Mouse (Mus musculus): Measurements from ENCODE around the gene Galr2.
"Not testable (repeated sequence)": the region's sequence is repeated elsewhere in the genome, so short reads cannot be mapped to it uniquely, and the experiment has no call there.

The Galr2 gene

GRCm38 (mm10) chr11:116269560-116269959 lies 11.2 kb upstream of the Galr2 start:
- DNase-seq (ENCODE audit: low read depth, low spot score): no peak

DNA sequence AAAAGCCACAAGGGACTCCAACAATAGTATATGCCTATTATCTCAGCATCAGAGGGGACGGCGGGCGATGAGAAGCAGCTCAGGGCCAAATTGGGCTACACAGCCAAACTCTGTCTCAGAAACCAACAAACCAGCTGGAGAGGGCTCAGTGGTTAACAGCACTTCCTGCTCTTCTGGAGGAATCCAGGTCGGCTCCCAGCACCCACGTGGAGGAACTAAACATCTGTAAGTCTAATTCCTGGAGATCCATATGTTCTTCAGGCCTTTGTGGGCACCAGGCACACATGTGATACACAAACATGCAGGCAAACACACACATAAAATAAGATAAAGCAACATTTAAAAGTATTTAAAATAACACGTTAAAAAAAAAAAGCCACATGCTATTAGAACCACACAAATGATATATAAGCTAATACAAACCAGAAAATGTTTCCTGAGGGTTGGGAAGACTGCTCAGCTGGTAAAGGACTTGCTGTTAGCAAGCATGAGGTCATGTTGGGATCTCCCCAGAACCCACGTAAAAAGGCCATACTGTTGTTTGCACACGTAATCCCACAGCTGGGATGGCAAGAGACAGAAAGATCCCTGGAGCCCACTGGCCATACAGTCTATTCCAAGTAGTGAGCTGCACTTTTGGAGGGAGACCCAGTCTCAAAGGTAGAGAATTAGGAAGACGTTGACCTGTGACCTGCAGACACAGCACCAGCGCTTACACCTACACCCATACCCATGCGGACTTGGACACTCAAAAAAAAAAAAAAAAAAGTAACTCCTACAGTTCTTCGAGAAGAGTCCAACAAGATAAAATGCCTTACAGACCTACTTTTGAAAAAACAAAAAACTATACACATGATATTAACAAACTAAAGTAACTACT lies 7.9 kb upstream of the Galr2 start:
- no peak for DNase-seq (ENCODE audit: low read depth, low spot score)

- DNase-seq (ENCODE audit: low read depth, low spot score): no peak
These were observed 7.2 kb upstream of the Galr2 start for GRCm38 (mm10) chr11:116273469-116274044.

GRCm38 (mm10) chr11:116274045-116274666 lies 6.6 kb upstream of the Galr2 start, which contains the start of gene Srp68:
Srp68 (minus strand) TSS chr11:116274217.
- peak; percentile 88 for DNase-seq (ENCODE audit: low read depth, low spot score)

- not testable (repeated sequence) for DNase-seq (ENCODE audit: low read depth, low spot score)
These were observed 3.6 kb upstream of the Galr2 start for GRCm38 (mm10) chr11:116277184-116277583.

- DNase-seq (ENCODE audit: low read depth, low spot score): no peak
These were observed 932 bp downstream of the Galr2 start for GRCm38 (mm10) chr11:116281671-116282070.

DNA sequence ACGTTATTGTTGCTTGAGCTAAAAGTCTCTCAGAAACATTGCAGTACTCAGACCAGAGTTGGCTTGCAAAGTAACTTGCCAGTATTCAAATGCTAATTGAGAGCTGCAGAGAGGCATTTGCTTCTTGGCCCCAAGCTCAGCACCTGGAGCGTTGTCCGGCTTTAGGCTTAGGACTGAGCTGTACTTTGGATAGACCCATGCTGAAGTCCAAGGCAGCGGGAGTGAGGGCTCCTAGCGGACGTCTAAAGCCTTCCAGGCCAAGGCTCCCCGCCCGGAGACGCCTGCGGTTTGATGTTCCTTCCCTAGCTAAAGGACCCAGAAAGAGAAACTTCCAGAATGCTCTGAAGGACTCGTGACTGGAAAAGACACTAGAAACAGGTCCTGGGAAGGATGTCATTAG lies 1.4 kb downstream of the Galr2 start:
- DNase-seq (ENCODE audit: low read depth, low spot score): no peak

- no peak for DNase-seq (ENCODE audit: low read depth, low spot score)
These were observed 2.3 kb downstream of the Galr2 start for GRCm38 (mm10) chr11:116282912-116283521.

DNA sequence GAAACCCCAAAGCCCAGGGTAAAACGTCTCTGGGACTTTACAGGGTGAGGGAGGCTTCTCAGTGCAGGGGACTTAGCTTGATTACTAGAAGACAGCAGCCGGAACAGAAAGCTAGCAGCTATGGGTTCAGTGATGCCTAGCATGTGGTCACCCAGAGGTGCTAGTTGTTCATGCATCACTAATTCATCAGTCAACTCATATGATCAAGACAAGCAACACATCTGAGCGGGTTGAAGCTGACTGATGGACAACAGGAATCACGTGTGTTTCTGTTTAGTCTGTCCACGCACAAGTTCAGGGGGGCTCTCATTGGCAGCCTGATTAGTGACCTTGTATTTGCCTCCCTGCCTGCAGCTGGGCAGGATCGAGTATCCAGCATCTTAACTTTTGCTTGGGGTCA lies 3.2 kb downstream of the Galr2 start:
- DNase-seq (ENCODE audit: low read depth, low spot score): no peak

DNA sequence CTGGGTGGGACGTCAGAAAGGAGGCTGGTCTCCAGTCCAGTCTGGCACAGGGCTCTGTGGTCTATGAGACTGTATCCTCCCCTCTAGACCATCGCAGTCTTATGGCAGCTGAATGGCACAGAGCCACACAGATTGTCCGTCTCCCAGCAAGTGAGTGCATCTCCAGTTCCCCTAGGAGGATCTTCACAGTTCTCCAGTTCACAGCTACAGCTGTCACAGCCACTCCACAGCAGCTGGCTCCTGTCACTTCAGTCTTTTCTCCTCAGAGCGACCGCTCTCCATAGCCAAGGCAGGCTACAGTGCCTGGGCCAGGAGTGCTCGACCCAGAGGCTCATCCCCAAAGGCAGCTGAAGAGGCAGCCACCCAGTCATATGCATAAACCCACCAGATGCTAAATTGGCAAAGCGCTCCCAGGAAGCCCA lies 5.0 kb downstream of the Galr2 start:
- DNase-seq (ENCODE audit: low read depth, low spot score): peak; percentile 69

- no peak for DNase-seq (ENCODE audit: low read depth, low spot score)
These were observed 6.6 kb downstream of the Galr2 start for GRCm38 (mm10) chr11:116287351-116287750.

GRCm38 (mm10) chr11:116290556-116290955 lies 9.8 kb downstream of the Galr2 start:
- DNase-seq (ENCODE audit: low read depth, low spot score): no peak

- DNase-seq (ENCODE audit: low read depth, low spot score): no peak
These were observed 11.7 kb downstream of the Galr2 start for GRCm38 (mm10) chr11:116292401-116292800.

- DNase-seq (ENCODE audit: low read depth, low spot score): no peak
These were observed 12.9 kb downstream of the Galr2 start for GRCm38 (mm10) chr11:116293538-116294137.

GRCm38 (mm10) chr11:116294319-116294718 lies 13.6 kb downstream of the Galr2 start:
- DNase-seq (ENCODE audit: low read depth, low spot score): peak; percentile 35

DNA sequence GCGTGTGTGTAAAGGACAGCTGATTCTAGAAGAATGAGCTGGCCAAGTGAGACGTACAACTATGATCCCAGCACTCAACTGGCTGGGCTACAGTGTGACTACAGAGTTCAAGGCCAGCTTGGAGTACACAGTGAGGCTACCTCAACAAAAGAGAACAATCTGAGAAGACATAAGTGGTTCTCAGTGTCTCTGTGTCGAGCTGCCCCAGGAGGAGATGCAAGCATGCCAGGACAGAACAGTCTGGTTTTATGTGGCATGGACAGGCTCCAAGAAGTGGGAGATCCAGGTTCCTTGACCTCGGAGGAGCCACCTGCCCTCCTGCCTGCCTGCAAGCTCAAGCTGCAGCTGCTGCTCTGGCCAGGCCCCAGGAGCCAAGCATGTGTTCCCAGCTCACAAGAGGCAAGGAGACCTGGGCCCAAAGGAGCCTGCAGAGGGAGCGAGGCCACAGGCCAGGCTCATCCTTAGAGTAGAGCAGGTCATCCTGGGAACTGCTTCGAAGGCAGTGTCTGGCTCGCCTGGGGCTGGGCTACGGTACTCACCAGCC lies 15.5 kb downstream of the Galr2 start:
- peak; percentile 81 for DNase-seq (ENCODE audit: low read depth, low spot score)

- no peak for DNase-seq (ENCODE audit: low read depth, low spot score)
These were observed 16.3 kb downstream of the Galr2 start for GRCm38 (mm10) chr11:116297017-116297416.

DNA sequence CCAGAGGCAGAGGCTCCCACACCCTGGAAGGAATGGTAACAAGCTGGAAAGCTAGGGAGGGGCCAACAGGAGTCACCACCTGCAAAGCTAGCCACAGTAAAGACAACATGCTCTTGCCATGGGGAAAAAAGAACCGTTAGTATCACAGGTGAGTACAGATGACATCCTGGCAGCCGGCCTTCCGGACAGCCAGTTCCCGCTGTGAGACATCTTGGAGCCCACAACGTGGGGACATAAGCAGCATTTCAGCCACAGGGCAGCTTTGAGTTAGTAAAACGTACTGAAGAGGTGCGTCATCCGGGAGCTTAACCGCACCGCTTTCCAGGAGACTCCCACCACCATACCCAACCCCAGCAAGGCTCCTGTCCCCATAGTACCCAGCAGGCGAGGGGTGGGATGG lies 17.5 kb downstream of the Galr2 start:
- no peak for DNase-seq (ENCODE audit: low read depth, low spot score)

DNA sequence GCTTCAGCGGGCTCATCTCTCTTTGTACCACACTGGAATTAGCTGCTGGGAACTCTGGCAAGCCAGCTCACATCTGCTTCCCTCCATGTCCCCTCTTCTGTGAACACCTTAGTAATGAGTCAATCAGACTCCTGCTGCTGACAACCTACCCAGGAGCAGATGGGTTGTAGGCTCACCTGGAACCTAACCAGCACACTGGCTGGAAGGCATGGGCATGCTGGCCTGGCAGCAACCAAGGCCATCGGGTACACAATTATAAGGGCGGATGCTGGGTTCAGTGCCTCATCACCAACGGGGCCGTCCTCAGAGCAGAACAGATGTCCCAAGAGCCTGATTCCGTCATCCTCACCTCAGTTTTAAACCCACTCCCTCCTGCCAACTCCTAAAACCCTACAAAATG lies 17.9 kb downstream of the Galr2 start:
- no peak for DNase-seq (ENCODE audit: low read depth, low spot score)

DNA sequence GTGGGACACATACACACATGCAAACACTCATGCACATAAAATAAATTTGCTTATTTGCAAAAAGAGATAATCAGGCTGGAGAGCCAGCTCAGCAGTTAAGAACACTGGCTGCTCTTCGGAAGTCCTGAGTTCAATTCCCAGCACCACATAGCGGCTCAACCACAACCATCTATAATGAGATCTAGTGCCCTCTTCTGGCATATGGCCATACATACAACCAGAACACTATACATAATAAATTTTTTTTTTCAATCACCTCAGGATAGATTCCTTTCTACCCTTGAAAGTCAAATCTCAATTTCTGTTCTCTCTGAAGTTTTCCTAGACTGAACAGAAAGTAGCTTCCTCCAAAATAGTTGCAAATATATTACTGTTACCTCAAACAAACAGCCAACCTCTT lies 24.7 kb downstream of the Galr2 start:
- no peak for DNase-seq (ENCODE audit: low read depth, low spot score)

All from skeletal muscle tissue, adult 2 months (tissue).